Mouse (Mus musculus): Measurements from ENCODE around the gene Limch1.
A peak's percentile ranks its signal among the peaks of the same experiment; 100 is the strongest.

Gene Limch1

DNA sequence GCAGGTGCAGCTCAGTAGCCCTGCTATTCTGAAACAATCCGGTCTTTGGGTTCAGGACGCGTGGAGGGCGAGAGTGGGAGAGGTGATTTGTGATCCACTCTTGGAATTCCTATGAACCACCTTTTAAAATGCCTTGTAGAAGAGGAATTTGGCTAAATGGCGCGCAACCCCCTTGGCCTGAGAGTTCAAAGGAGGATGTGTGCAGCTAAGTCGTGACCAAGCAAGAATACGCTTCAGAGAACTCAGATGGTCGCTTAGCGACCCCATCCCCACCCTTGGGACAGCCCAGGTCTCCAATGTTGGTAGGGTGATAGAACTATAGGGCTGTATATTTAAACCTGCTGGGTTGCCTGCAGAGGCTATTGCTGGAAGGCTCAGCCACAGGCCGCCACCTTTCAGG is 1.1 kb downstream of the Limch1 start:
- DNase-seq (ENCODE audit: extremely low read depth, low read depth), result no peak

DNA sequence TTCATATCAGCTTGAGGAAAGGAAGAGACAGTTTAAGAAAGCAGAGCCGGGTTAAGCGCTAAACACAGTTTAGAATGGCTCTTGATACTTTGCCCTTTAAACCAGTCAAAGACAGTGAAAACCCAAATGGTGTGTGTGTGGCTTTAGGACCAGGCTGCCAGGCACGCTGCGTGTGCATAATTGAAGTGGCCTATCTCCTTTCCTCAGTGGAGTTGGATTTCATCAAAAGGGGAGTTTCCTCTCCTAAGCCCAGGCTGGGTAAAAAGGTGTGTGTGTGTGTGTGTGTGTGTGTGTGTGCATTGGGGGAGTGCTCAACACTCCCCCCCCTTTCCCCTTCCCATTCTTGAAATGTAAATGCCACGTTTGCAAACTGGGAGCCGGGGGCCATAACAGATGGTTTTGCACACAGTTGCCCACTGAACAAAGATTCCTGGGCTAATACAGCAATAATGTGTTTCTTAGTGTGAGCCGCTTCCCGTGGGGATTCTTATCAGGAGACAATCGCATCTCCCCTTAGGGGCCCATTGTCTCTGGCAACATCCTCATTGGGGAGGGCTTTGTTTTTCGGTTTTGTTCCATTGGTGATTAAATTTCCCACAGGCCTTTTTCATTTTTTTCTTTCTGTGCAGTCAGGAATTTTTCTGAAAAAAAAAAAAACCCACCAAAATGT is 2.3 kb downstream of the Limch1 start:
- DNase-seq (ENCODE audit: extremely low read depth, low read depth), result no peak

DNA sequence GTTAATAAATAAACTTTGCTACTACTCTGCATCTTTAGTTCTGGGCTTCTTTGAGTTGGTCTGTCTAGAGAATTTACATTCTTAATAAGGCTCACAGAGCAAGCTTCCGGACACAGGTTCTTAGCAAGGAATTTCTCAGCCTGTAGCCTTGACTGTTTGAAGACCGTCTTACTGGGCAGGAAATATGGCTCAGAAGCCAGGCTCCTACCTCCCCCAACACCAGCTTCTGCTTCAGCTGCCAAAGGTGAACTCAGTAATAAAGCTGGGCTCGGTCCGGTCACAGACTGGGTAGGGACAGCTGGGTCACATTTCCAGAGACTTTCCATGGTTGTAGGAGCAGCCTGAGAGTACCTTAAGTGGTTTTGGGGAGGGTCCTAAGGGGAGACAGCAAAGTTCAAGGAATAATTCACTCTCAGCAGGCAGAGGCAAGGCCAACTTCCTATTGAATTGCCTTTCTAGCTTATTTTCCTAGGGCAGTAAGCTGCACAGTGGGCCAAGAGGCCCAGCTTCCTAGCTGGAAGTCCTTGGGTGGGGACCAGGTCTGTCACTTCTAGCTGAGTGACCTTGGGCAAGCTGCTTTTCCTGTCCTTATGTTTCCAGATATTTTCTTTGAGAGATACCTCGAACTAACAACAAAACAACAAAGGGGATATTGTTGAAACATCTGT is 3.0 kb downstream of the Limch1 start:
- DNase-seq (ENCODE audit: extremely low read depth, low read depth), result no peak

DNA sequence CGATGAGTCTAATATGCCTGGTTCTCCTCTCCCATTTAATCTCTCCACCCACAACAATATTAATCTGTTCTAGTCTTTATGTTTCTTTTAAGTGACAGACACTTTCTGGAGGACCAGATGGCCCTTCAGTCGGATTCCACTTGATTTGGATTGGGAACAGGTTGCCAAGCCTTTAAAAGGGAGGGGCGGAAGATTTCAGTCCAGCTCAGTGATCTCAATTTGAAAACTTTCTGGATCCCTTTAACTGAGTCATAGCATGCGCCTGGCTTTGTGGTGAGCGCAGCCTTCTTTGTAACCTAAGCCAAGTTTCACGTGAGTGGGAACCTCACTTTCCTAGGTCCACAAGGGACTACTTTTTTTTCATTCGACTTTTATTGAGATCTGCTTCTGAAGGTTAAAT is 5.0 kb downstream of the Limch1 start:
- DNase-seq (ENCODE audit: extremely low read depth, low read depth), result no peak

DNA sequence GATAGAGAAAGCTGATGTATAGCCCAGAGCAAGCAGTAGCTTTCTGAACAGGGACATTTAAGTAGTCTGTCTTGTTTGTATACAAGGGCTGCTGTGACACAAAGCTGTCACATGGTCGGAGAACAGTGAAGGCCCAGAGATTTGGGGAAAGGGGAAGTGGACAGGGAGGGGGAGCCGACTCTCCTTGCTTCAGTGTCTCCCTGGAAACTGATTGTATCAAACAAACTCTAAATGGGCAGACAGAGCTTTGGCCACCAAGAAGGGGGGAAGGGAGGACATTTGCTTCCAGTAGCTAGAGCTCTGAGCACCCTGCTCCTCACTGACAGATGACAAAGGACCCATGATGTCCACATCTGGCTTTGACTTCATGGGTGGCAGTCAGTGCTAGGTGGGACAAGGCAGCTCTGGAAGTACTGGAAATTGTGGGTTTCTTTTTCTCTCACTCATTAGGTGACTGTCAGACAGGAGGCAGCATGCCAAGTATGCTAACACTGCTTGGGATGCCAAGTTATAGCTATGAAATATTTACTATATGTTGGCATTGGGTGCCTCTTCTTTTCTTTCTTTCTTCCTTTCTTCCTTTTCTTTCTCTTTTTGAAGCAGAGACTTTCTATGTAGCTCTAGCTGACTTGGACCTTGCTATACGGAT is 5.8 kb downstream of the Limch1 start:
- DNase-seq (ENCODE audit: extremely low read depth, low read depth), result no peak

DNA sequence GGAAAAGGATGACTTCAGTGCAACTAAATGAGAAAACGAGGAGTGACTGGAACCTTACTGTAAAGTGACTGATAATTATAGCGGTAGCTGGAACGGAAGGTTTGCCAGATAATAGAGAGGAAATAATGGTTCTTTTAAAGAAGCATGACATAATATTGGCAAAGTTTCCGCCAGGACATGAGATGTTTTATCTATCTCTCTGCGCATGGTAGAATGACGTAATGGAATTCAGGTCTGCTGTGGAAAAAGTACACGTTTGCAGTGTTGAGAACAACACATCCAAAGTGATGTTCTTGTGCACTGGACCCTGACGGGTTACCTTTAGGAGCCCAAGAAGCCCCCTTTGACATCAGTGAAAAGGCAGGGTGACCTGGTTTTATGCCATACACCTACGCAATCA is 8.0 kb downstream of the Limch1 start:
- DNase-seq (ENCODE audit: extremely low read depth, low read depth), result no peak

DNA sequence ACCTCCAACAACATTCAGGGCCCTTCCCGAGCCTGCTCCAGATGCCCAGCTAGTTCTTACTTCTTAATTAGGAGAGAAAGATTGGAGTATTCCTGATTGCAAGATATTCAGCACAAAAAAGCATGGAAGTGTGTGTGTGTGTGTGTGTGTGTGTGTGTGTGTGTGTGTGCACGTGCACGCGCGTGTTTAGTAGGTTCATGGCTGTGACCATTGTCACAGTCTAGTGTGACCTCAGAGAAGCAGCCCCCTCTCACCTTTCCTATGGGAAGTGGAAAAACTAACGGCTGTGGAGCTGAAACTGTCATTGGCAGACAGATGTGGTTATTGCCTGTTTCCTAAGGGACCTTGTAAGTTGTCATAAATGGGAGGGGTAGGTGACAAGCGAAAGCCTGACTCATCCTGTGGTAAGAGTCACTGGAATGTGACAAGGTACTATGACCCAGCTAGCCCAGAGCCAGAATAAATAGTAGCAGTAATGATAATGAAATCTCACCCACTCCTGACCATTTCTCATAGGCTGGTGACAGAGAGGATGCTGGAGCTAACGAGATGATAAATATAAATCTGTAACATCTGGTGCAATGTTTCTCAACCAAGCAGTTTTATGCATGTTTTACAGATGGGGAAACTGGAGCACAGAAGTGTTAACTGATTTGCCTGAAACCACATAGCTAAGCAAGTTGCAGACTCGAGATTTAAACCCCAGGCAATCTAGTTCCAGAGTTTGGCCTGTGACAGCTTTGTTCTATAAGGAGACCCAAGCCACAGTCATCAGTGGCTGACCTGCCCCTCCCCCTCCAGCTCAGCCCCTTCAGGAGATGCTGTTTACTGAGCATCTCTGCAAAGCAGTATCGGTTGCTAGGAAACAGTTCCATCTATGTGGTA is 11.4 kb downstream of the Limch1 start:
- no peak for DNase-seq (ENCODE audit: extremely low read depth, low read depth)

DNA sequence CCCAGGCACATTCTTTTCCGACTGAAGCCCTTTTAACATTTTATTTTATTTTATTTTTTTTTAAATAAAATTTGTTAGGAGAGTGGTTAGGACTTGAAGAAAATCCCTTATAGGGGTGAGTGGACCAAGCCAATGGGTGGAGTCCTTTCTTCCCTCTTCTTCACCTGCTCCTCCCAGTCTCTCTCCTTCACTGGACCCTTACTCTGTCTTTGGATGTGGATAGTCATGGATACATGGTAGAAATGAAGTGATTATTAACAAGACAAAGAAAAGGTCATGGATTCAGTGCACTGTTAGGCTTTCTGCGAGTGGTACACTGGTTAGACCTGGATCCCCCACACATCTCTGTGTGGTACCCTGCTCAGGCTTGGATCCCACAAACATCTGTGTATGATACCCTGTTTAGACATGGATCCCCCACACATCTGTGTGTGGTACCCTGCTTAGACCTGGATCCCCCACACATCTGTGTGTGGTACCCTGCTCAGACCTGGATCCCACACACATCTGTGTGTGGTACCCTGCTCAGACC is 12.1 kb downstream of the Limch1 start:
- no peak for DNase-seq (ENCODE audit: extremely low read depth, low read depth)

DNA sequence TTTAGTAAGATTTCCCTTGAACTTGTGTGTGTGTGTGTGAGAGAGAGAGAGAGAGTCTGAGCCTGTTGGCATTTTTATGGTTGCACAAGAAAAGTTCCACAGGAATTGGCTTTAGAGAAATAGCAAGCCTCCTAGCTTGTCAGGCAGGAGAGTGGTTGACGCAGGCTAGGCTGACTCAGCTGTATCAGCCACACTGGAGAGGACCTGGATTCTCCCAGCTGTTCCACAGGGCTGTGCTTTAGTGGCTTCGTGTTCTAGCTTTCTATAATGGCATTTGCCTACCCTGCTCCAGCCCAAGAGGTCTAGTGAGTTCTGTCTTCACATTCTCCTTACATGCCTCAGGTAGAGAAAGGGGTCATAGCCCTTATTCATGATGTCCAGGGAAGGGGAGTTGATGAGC is 13.7 kb downstream of the Limch1 start:
- DNase-seq (ENCODE audit: extremely low read depth, low read depth), result no peak

DNA sequence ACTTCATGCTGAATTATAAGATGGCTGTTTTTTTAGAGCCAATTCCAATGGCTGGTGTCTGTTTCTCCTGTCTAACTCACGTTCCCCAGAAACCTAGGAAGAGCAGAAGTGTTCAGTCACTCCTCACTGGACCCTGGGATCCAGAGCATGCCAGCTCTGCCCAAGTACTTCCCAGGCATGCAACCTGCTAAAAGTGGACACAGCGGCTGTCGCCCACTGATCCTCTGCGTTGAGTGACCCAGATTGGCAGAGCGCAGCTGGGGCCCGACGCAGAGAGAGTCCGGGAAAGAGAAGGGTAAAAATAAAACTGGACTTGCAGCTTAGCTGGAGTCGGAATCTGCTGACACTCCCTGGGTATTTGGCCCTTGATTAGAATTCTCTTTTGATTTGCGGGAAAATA is 15.1 kb downstream of the Limch1 start:
- DNase-seq (ENCODE audit: extremely low read depth, low read depth), result no peak

DNA sequence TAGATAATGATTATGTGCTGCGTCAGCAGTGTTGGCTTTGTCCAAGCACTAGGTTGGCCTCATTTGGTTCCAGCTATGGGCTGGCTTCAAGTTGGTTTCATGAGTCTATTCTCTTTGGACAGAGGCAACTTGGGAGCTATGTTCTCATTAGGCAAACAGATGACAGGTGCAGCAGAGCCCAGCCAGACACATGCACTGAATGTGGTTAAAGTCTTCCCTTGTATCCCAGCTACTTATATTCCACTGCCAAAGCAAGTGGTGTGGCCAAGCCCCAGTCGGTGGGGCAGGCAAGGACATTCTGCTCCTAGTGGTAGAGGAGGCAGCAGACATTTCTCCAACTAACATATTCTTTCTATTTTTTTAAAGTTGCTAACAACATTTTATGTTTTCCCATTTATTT is 16.4 kb downstream of the Limch1 start:
- no peak for DNase-seq (ENCODE audit: extremely low read depth, low read depth)

DNA sequence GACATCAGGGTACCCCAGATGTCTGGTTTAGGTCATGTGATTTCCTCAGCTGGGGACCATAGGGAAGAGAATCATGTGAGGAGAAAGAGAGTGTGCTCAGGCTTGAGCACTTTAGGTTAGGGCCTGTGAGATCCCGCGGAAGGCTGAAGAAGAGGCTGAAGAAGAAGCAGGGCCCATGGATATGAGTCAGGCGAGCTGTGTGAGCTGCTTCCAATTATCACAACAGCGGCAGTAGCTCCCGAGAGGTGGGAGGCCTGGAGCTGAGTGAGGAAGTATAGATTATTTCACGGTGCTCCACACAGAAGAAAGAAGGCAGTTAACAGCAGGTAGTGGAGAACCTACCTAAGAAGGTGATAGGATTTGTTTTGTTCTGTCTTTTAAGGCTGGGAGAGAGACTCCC is 18.5 kb downstream of the Limch1 start:
- no peak for DNase-seq (ENCODE audit: extremely low read depth, low read depth)

DNA sequence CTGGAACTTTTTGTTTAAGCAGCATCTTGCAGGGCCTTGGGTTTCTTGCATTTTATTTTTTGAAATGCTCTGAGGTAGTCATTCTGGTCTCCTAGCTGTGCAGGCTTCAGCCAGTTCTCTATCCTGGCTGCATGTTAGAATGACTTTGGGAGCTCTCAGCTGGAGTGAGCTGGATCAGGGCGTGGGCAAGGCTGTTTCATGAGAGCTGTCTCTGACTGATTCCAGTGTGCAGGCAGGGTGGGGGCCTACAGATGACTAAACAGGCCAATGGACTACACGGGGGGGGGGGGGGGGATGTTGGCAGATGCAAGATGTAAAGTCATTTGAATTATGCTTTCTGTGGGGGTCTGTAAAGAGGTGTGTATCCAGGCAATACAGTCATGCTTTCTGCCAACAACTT is 20.3 kb downstream of the Limch1 start:
- no peak for DNase-seq (ENCODE audit: extremely low read depth, low read depth)

DNA sequence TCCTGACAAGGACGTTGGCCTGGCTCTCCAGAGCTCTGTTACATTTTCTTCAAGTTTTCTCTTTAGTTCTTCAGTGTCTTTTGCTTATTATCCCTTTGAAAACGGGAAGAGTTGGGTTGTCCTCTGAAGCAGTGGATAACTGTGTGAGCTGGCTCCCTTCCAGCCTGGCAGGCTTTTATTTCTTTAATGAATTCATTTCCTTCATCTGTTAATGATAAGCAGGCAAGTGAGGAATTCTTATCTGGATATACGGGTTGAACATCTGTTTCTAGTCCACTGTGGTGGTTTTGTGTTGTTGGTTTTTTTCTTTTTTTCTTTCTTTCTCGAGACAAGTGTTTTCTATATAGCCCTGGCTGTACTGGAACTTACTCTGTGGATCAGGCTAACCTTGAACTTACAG is 22.4 kb downstream of the Limch1 start:
- DNase-seq (ENCODE audit: extremely low read depth, low read depth), result peak; percentile 83

DNA sequence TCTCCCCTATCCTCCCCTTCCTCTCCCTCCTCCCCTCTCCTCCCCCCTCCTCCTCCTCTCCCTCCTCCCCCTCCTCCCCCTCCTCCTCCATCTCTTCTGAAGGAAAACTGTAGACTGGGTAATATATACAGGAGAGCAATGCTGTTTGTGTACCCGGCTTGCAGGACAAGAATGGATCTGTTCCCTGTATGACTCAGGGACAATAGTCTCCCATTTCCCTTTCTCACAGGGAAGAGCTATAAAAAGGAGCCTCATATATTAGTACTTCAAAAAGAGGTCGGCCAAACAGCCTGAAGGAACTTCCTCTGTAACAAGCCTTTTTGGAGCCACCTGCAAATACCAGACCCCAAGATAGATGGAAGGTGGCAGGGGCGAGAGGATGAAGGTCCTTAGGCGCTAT is 23.4 kb downstream of the Limch1 start:
- no peak for DNase-seq (ENCODE audit: extremely low read depth, low read depth)

DNA sequence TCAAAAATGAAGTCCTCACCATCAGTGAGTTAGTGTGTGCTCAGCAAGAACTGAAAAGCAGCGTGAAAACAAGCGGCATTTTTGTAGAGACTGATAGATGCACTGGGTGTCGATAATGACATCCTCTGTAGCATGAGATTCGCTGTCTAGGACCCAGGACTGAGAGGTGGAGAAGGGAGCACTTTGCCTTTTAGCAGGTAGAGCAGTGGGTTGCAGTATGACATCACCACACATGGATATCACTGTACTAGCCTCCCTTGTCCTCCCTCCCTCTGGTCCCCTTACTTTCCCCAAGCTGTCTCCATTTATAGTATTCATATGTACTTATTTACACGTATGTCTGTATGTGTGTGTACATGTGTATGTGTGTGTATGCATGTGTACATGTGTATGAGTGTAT is 23.9 kb downstream of the Limch1 start:
- DNase-seq (ENCODE audit: extremely low read depth, low read depth), result no peak

DNA sequence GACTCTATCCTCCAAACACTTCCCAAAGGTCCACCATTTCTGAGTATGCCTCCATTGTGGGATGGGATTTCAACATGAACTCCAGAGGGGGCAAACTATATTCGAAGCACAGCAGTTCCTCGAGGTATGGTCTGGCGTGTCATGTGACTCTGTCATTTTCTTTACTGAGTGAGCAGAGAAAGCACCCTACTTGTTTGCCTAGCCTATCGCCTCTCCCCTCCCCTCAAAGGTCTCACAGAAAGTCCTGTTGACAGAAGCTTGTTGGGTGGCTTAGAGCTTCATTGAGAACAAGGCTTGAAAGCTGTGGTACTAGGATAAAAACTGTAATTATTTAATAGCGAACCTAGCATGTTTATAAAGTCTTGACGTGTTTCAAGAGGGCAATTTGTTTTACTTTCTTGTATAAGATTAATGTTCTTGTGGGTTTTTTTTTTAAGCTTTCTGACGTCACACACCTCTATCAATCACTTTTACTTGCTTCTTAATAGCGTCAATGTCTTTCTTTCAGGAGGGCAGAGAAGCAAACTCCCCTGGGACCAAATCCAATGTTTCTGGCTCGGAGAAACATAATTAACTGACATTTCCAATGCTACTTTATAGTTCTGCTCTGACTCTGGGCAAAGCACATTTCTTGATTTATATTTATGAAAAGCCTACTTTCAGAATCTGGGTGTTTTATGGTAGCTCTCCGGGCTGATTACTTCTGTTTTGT is 32.5 kb downstream of the Limch1 start:
- DNase-seq (ENCODE audit: extremely low read depth, low read depth), result no peak

DNA sequence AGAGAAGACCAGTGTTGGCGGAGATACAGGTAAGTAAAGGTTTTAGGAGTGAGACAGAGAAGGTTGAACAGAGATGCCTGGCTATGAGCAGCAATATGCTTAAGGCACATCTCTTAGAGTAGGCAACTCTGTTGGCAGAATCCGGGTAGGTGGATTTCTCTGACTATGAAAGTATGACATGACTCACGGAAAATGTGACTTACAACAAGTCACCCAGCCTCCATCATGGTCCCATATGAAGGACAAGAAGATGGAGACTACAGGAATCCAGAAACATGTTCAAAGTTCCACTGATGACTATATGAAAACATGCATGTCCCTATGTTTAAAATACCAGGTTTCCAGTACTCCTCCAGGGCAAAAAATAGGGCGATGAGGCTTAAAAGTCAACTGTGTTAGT is 34.7 kb downstream of the Limch1 start:
- DNase-seq (ENCODE audit: extremely low read depth, low read depth), result no peak

DNA sequence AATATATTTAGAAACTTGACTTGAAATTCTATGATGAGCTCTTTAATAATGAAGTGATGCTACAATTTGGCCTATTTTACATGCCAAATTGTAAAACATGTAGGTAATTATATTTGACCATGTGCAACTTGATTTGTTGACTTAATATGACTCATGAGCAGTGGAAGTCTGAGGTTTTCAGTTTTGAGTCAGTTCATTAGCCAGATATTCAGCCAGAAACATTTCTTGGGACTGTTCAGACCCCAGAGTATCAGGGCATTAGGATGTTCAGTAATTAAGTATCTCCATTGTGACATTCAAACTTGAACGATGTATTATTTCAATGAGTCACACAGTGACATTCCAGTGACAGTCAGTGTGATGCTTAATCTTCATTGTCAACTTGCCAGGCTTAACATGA is 35.9 kb downstream of the Limch1 start:
- no peak for DNase-seq (ENCODE audit: extremely low read depth, low read depth)

DNA sequence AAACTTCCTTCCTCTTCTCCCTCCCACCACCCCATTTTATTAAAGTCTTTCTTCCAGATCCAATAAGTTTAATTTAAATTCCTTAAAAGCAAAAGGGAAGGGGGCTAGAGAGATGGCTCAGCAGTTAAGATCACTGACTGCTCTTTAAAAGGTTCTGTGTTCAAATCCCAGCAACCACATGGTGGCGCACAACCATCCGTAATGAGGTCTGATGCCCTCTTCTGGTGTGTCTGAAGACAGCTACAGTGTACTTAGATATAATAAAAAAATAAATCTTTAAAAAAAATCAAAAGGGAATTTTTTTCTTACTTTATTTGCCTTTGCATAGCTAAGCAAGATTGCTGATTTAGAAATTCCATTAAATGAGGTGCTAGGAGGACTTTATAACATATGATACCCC is 37.2 kb downstream of the Limch1 start:
- no peak for DNase-seq (ENCODE audit: extremely low read depth, low read depth)
